Mouse (Mus musculus) erythroblast, embryonic 14.5 days (primary cell): ENCODE results near the gene Dusp11. TPM values are rescaled to one million over a fixed set of nuclear protein-coding genes. Genes with fewer than 3 reads are reported as not detected.
"Not testable (repeated sequence)": the region's sequence is repeated elsewhere in the genome, so short reads cannot be mapped to it uniquely, and the experiment has no call there.

Source experiments
- H3K27me3 ChIP-seq: 2 replicates; pipeline ENCODE4 v1.6.1; 2012; ENCODE audit warnings: inconsistent platforms; ENCODE audit not compliant: control insufficient read depth
- H3K36me3 ChIP-seq: 2 replicates; pipeline ENCODE4 v1.6.1; 2012; ENCODE audit warnings: mild to moderate bottlenecking, inconsistent platforms; ENCODE audit not compliant: control insufficient read depth
- H3K4me1 ChIP-seq: 2 replicates; pipeline ENCODE4 v1.6.1; 2012; ENCODE audit warnings: inconsistent platforms; ENCODE audit not compliant: control insufficient read depth
- H3K4me3 ChIP-seq: replicated peaks from 2 replicates; pipeline ENCODE3; 2012; ENCODE audit warnings: moderate library complexity, mild to moderate bottlenecking, inconsistent platforms
- H3K9me3 ChIP-seq: 2 replicates; pipeline ENCODE4 v1.6.1; 2012; ENCODE audit warnings: low read length, inconsistent platforms, mixed read lengths; ENCODE audit not compliant: control insufficient read depth
- GATA1 ChIP-seq: IDR thresholded peaks from 2 replicates; pipeline ENCODE4 v1.6.1; 2012; ENCODE audit warnings: low read length, inconsistent platforms, mixed read lengths
- TAL1 ChIP-seq: IDR thresholded peaks from 3 replicates; pipeline ENCODE4 v1.6.1; 2012; ENCODE audit warnings: low read length, inconsistent platforms, mixed read lengths
- polyA plus RNA-seq: library from polyadenylated mRNA; stranded (reverse); fragments of >175 nt; gene quantifications from 2 replicates; pipeline ENCODE4 v1.2.3, GENCODE M21; 2012

Gene Dusp11
- 2.2 and 2.3 TPM in 2 replicates for polyA plus RNA-seq

DNA sequence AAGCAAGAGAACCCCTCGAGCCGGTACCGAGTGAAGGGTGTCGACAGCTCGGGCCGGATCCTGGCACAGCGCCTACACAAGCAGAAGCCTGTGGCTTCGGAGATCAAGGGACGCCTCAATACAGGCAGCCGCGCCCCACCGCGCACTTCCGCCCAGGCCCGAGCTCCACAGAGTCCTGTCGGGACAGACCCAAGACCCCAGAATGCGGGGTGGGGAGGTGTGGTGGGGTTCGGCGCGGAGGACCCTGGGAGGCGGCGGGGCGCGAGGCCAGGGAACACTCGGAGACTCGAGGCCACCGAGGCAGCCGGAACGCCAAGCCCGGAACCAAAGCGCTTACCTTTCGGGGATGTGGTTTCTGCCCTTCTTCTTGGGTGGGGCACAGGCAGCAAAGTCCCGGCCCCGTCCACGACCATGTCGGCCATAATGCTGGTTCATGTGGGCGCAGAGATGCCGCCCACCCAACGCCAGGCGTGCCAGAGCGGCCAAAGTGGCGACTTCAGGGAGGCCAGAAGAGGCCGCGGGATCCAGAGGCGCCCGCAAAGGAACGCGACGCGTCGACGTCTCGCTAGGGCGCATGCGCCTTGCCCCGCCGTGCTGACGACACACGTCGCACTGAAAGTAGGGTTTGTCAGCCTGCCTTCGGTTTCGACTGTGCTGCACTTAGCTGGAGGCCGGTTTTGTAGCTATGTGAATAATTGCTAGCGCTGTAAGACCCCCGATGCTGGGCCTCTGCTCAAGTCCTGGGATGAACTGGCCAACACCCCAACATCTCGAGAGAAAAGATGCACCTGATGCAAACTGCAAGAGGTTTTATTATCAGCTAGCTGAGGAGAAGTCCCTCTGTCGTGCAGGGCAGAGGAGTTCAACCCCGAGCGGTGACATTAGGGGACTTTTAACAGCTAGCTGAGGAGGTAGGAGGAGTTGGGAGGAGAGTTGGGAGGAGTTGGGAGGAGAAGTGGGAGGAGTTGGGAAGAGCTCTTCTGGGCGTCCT, at the start of gene Dusp11:
TSS of gene Dusp11 (minus strand) at position 567 of the 991 bp plus-strand sequence.
- H3K27me3 ChIP-seq, result no peaks in the 10 kb centered on the region
- peaks cover 24% of the 10 kb centered on the region for H3K4me1 ChIP-seq
- no peak for TF ChIP-seq TAL1
- TF ChIP-seq GATA1, result no peak
- no peaks in the 10 kb centered on the region for H3K9me3 ChIP-seq
- H3K4me3 ChIP-seq, result peak within 1 kb of the TSS; percentile 100
- peaks cover 33% of the 10 kb centered on the region for H3K36me3 ChIP-seq

DNA sequence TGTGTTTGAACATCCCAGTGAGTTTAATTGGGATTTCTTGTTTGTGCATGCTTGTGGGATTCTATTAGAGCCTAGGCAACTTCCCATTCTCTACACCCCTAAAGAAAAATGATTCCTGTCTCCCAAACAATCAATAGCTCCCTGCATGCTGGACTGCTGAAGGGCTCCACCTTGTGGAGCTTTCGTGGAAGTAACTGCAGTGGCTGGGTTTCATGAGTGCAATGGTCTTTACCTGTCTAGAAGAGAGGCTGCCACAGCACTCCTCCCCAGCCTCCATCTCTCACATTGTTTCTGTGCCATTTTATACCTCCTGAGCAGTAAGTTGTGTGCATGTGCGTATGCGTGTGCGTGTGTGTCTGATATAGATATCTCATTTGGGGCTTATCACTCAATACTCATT, 48.5 kb upstream of the Dusp11 start:
- Histone ChIP-seq H3K4me1 (no peaks in the 10 kb centered on the region; the same call in 1 of the 2 replicates), H3K36me3 (no peaks in the 10 kb centered on the region), H3K4me3 (no peak overlapping the region), H3K27me3 (peaks cover 7% of the 10 kb centered on the region), H3K9me3 (no peaks in the 10 kb centered on the region)
- TF ChIP-seq TAL1 (no peak), GATA1 (no peak)

DNA sequence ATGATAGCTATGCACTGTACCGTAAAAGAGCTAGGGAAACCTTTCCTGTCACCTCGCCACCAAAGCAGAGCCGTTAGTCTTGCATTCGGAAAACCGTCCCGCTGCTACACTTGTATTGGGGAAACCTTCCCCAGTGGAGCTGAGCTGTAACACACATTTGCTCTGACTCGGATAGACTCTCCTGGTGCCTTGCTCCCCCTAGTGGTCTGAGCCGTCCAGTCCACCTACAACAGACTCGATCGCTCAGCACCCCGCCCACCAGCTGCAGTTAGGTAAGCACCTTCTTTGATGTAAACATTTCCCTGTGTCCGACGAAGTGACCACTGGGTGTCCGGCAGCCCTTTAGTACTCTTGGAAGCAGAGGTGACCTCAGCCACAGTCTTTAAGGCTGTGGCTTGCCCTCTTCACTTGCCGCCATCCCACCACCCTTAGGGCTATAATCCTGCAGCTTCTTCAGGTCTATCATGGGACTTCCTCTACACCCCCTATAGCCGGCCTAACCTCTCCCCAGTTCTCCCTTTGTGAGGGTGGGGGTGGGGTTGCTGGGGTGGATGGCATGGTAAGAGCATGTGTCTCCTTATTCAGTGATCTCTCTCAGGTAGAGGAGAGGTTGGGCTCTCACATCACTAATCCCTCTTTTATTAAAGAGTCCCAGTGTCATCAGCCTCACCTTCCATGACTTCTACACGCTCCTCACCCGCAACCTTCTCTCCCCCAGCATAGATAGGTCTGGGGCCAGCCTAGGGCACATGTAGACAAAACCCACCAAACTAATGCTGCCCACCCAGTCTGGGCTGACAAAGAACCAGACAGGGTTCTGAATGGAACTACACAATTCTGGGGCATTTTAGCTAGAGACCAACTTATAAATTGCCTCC, 43.0 kb upstream of the Dusp11 start:
- peaks cover 9% of the 10 kb centered on the region for H3K9me3 ChIP-seq
- H3K27me3 ChIP-seq, result peaks cover 7% of the 10 kb centered on the region
- no peaks in the 10 kb centered on the region for H3K36me3 ChIP-seq
- no peak for TF ChIP-seq GATA1
- no peak for TF ChIP-seq TAL1
- peaks cover 6% of the 10 kb centered on the region for H3K4me1 ChIP-seq
- no peak overlapping the region for H3K4me3 ChIP-seq

- Histone ChIP-seq H3K9me3 (peaks cover 9% of the 10 kb centered on the region), H3K4me3 (no peak overlapping the region), H3K27me3 (peaks cover 5% of the 10 kb centered on the region), H3K4me1 (peaks cover 6% of the 10 kb centered on the region), H3K36me3 (no peaks in the 10 kb centered on the region)
- TF ChIP-seq TAL1 (no peak), GATA1 (no peak)
Measured at GRCm38 (mm10) chr6:86003405-86003925, 42.0 kb upstream of the Dusp11 start.

DNA sequence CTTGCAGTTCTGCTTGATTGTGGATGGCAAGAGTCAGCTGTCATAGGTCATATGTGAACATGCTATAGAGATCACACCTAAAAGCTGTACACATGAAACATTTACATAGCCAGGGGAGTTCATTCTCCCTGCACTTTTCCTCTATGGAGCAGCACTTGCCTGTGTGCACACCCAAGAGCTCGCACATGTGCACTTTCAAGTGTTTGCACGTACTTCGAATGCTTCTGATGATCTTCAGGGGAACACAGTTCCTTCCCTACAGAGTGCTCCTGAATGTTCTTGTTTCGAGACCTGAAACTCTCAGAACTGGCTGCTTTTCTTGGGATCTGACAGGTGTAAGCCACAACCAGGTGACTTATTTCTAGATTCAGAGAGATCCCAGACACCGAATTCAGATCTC, 29.3 kb upstream of the Dusp11 start:
- not testable (repeated sequence) for H3K27me3 ChIP-seq, H3K36me3 ChIP-seq

GRCm38 (mm10) chr6:85989570-85989969, 28.1 kb upstream of the Dusp11 start:
- not testable (repeated sequence) for H3K4me1 ChIP-seq, H3K4me3 ChIP-seq, H3K36me3 ChIP-seq, H3K27me3 ChIP-seq, H3K9me3 ChIP-seq

More for the DNA sequence above, 29.3 kb upstream of the Dusp11 start:
- H3K4me3 ChIP-seq, H3K4me1 ChIP-seq, H3K9me3 ChIP-seq: not testable (repeated sequence)

- Histone ChIP-seq H3K4me3 (no peak overlapping the region), H3K4me1 (no peaks in the 10 kb centered on the region), H3K9me3 (peaks cover 2% of the 10 kb centered on the region; the same call in 1 of the 2 replicates), H3K27me3 (0 out of 2 replicates have a peak, but pooled peaks cover 3% of the 10 kb centered on the region), H3K36me3 (no peaks in the 10 kb centered on the region)
- TF ChIP-seq GATA1 (no peak), TAL1 (no peak)
Measured at GRCm38 (mm10) chr6:85984351-85984750, 22.9 kb upstream of the Dusp11 start.

DNA sequence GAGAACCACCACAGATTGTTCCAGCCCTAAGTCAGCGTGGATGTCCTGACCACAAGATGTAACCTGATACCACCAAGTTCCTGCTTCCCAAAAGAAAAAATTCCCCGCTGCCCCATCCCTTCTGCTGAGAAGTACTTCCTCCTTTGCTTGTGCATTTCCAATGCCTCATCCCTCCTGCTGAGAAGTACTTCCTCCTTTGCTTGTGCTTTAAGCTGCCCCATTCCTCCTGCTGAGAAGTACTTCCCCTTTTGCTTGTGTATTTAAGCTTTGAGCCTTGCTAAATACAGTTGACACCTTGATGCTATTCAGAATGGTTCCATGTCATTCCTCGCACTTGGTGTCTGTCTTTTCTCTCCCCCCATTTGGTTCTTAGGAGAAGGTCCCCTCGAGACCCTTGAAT, 17.3 kb upstream of the Dusp11 start:
- peaks cover 11% of the 10 kb centered on the region for H3K4me1 ChIP-seq
- not testable (repeated sequence) for H3K4me3 ChIP-seq, H3K36me3 ChIP-seq, H3K27me3 ChIP-seq, H3K9me3 ChIP-seq

- H3K36me3 ChIP-seq, result no peaks in the 10 kb centered on the region
- TF ChIP-seq GATA1 (no peak), TAL1 (no peak)
Measured at GRCm38 (mm10) chr6:85976242-85976641, 14.8 kb upstream of the Dusp11 start.

More at GRCm38 (mm10) chr6:85976242-85976641, 14.8 kb upstream of the Dusp11 start:
- H3K4me3 ChIP-seq, result no peak overlapping the region
- H3K27me3 ChIP-seq, result no peaks in the 10 kb centered on the region
- peaks cover 11% of the 10 kb centered on the region for H3K4me1 ChIP-seq
- H3K9me3 ChIP-seq, result no peaks in the 10 kb centered on the region; the same call in 1 of the 2 replicates
